Mouse (Mus musculus): ENCODE results near the gene Zfp644.

GRCm38 (mm10) chr5:106695681-106696395 is 1.2 kb downstream of the Zfp644 start:
- no peak for TF ChIP-seq MAFK (IDR thresholded peaks at IDR 0.05; ENCODE audit: insufficient read depth, low read depth, low read length)
- TF ChIP-seq ZNF384 (IDR thresholded peaks at IDR 0.05; ENCODE audit: low read depth, low read length), result no peak; the same call in 1 of the 2 replicates
